Mouse (Mus musculus): ENCODE measurements around the gene Slc23a3.

Slc23a3 gene

GRCm38 (mm10) chr1:75140601-75141190 is 7.0 kb upstream of the Slc23a3 start:
- no peak for DNase-seq (ENCODE audit: low read depth, low spot score)

GRCm38 (mm10) chr1:75138448-75138847 is 4.8 kb upstream of the Slc23a3 start:
- DNase-seq (ENCODE audit: low read depth, low spot score), result no peak

GRCm38 (mm10) chr1:75136730-75137129 is 3.0 kb upstream of the Slc23a3 start:
- no peak for DNase-seq (ENCODE audit: low read depth, low spot score)

GRCm38 (mm10) chr1:75136293-75136692 is 2.6 kb upstream of the Slc23a3 start:
- no peak for DNase-seq (ENCODE audit: low read depth, low spot score)

- DNase-seq (ENCODE audit: low read depth, low spot score), result peak; percentile 67
Observed at GRCm38 (mm10) chr1:75128641-75129040, 5.0 kb downstream of the Slc23a3 start.

GRCm38 (mm10) chr1:75125418-75125817 is 8.3 kb downstream of the Slc23a3 start:
- no peak for DNase-seq (ENCODE audit: low read depth, low spot score)

- DNase-seq (ENCODE audit: low read depth, low spot score), result peak; percentile 90
Observed at GRCm38 (mm10) chr1:75124346-75125321, 9.1 kb downstream of the Slc23a3 start, which contains the start of gene Nhej1. Nhej1 (minus strand) TSS chr1:75125200.

GRCm38 (mm10) chr1:75122211-75122610 is 11.5 kb downstream of the Slc23a3 start:
- DNase-seq (ENCODE audit: low read depth, low spot score), result no peak

Measured in telencephalon, adult 2 months (tissue).